Mouse (Mus musculus) megakaryocyte, embryonic 14.5 days (primary cell): ENCODE measurements around the gene Sh3pxd2b. TPM values are rescaled to one million over a fixed set of nuclear protein-coding genes. Genes with fewer than 3 reads are reported as not detected.

Experiments
- H3K27me3 ChIP-seq: replicated peaks from 2 replicates; pipeline ENCODE3; 2012; ENCODE audit warnings: inconsistent platforms
- H3K36me3 ChIP-seq: replicated peaks from 2 replicates; pipeline ENCODE3; 2012; ENCODE audit warnings: low read length, inconsistent platforms, mixed read lengths
- H3K4me1 ChIP-seq: 2 replicates; pipeline ENCODE4 v1.6.1; 2012; ENCODE audit warnings: inconsistent platforms
- H3K4me3 ChIP-seq: replicated peaks from 2 replicates; pipeline ENCODE3; 2012; ENCODE audit warnings: moderate library complexity, mild to moderate bottlenecking, inconsistent platforms
- H3K9me3 ChIP-seq: 2 replicates; pipeline ENCODE4 v1.6.1; 2012; ENCODE audit warnings: inconsistent platforms
- FLI1 ChIP-seq: IDR thresholded peaks from 2 replicates; pipeline ENCODE4 v1.6.1; 2012; ENCODE audit warnings: low read length, inconsistent platforms, mixed read lengths
- GATA1 ChIP-seq: IDR thresholded peaks from 3 replicates; pipeline ENCODE4 v1.6.1; 2012; ENCODE audit warnings: mixed read lengths, low read length, inconsistent platforms, borderline replicate concordance
- polyA plus RNA-seq: library from polyadenylated mRNA; stranded (reverse); fragments of >175 nt; gene quantifications from 2 replicates; pipeline ENCODE4 v1.2.3, GENCODE M21; 2012; ENCODE audit warnings: low replicate concordance; ENCODE audit not compliant: insufficient read depth

Gene Sh3pxd2b
- polyA plus RNA-seq, 1 experiment, result 2.1 TPM

DNA sequence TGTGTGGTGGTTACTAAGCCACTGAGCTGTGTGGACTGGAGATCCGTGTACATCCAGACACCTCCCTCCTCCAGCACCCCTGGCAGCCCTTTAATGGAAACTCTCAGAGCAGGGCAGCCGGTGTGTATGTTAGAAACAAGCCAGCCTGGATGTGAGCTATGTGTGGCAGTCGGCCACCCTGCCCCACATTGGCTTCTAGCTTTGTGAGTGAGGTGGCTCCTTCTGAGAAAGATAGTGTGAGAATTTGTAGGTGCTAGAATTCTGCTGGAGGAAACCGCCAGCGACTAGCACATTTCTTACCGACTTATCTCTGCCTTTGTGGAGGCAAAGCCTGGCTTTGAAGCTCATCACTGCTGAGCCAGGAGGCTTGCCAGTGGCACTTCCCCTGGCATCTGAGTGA, 5.3 kb downstream of the Sh3pxd2b start:
- Histone ChIP-seq H3K36me3 (no peaks in the 10 kb centered on the region), H3K4me1 (peaks cover 73% of the 10 kb centered on the region), H3K27me3 (peaks cover 58% of the 10 kb centered on the region), H3K4me3 (peak overlapping the region; percentile 28), H3K9me3 (peaks cover 5% of the 10 kb centered on the region; the same call in 1 of the 2 replicates)
- no peak for TF ChIP-seq GATA1
- TF ChIP-seq FLI1, result no peak

- no peak for TF ChIP-seq FLI1
- TF ChIP-seq GATA1, result no peak
- peaks cover 67% of the 10 kb centered on the region for H3K4me1 ChIP-seq
These were observed 7.8 kb downstream of the Sh3pxd2b start for GRCm38 (mm10) chr11:32355377-32355776.

GRCm38 (mm10) chr11:32357686-32358085, 10.1 kb downstream of the Sh3pxd2b start:
- H3K4me3 ChIP-seq, result peak overlapping the region; percentile 65
- H3K4me1 ChIP-seq, result peaks cover 75% of the 10 kb centered on the region

More at GRCm38 (mm10) chr11:32355377-32355776, 7.8 kb downstream of the Sh3pxd2b start:
- H3K27me3 ChIP-seq, result peaks cover 40% of the 10 kb centered on the region
- H3K4me3 ChIP-seq, result no peak overlapping the region
- peaks cover 5% of the 10 kb centered on the region; the same call in 1 of the 2 replicates for H3K9me3 ChIP-seq
- no peaks in the 10 kb centered on the region for H3K36me3 ChIP-seq

GRCm38 (mm10) chr11:32358399-32358798, 10.8 kb downstream of the Sh3pxd2b start:
- Histone ChIP-seq H3K9me3 (peaks cover 8% of the 10 kb centered on the region; the same call in 1 of the 2 replicates), H3K4me3 (peak overlapping the region; percentile 38), H3K4me1 (peaks cover 75% of the 10 kb centered on the region), H3K27me3 (peaks cover 23% of the 10 kb centered on the region), H3K36me3 (no peaks in the 10 kb centered on the region)
- TF ChIP-seq FLI1, result no peak
- no peak for TF ChIP-seq GATA1

More at GRCm38 (mm10) chr11:32357686-32358085, 10.1 kb downstream of the Sh3pxd2b start:
- Histone ChIP-seq H3K27me3 (peaks cover 29% of the 10 kb centered on the region), H3K9me3 (peaks cover 8% of the 10 kb centered on the region; the same call in 1 of the 2 replicates), H3K36me3 (no peaks in the 10 kb centered on the region)
- no peak for TF ChIP-seq FLI1

DNA sequence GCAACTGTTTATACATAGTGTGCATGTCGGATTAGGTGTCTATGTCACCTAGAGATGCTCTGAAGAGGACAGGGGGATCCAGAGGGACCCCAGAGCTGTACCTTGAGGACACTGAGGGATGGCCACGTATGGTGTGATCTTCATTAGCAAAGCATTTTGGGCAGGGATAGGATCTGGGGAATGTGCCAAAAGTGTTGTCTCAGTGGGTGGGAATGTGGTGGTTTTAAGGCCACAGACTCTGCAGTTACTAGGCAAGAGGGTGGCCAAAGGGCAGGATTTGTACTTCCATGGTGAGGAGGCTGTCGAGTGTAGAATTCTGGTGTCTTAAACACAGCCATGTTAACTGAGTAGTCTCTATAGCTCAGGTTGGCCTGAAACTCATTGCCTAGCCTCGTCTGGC, 11.9 kb downstream of the Sh3pxd2b start:
- TF ChIP-seq GATA1, result no peak
- no peak for TF ChIP-seq FLI1
- Histone ChIP-seq H3K36me3 (no peaks in the 10 kb centered on the region), H3K9me3 (peaks cover 8% of the 10 kb centered on the region; the same call in 1 of the 2 replicates), H3K4me1 (peaks cover 79% of the 10 kb centered on the region), H3K4me3 (no peak overlapping the region), H3K27me3 (peaks cover 21% of the 10 kb centered on the region)

DNA sequence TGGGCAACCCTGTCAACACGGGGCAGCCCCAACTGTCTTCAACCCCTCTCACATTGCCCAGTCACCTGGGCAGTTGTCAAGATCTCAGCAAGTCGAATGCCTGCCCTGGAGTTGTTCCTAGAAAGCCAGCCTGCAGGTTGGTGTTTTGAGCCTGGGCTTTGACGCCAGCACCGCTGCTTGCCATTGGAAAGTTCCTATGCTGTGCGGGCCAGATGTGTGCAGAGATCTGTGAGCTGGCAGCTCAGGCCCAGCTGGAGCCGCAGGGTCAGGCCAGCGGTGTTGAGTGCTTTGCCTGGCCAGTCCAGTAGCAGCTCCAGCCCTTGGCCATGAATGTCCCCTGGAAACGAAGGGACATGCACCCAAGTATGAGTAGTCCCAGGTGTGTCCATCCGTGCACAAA, 14.2 kb downstream of the Sh3pxd2b start:
- 0 out of 2 replicates have a peak, but pooled peaks cover 3% of the 10 kb centered on the region for H3K9me3 ChIP-seq
- no peaks in the 10 kb centered on the region for H3K36me3 ChIP-seq
- H3K4me3 ChIP-seq, result no peak overlapping the region
- H3K4me1 ChIP-seq, result peaks cover 68% of the 10 kb centered on the region
- TF ChIP-seq FLI1 (no peak), GATA1 (no peak)
- H3K27me3 ChIP-seq, result peaks cover 17% of the 10 kb centered on the region

- TF ChIP-seq GATA1, result no peak
- no peak for TF ChIP-seq FLI1
- H3K9me3 ChIP-seq, result 0 out of 2 replicates have a peak, but pooled peaks cover 3% of the 10 kb centered on the region
- H3K4me1 ChIP-seq, result peaks cover 54% of the 10 kb centered on the region
- H3K27me3 ChIP-seq, result peaks cover 8% of the 10 kb centered on the region
- H3K36me3 ChIP-seq, result no peaks in the 10 kb centered on the region
- H3K4me3 ChIP-seq, result no peak overlapping the region
These were observed 15.6 kb downstream of the Sh3pxd2b start for GRCm38 (mm10) chr11:32363188-32363587.

DNA sequence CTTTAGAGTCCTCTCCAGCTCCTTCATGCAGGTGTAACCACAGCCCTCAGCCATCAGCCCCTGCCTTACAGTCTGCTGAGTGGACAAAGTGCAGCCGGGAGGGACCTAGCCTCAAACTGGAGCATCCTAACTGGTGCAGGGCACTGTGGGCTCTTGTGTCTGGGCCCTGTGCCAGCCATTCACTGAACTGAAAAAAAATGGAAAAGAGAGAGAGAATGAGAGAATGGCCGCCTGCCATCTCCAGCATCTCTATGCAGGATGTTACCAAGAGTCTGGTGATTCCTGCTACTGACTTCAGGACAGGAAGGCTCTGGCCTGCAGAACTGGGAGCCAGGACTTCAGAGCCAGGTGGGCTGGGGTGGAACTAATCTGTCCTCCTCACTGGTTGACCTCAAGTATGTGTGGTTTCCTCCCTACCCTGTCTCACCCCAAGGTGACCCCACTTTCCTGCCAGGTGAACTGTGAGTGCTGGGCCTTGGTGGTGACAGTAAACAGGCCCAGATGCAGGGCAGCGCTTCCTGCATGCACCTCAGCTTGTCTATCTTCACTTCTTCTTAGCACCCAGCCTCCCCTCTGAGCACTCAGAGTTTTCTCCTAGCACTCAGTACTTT, 16.1 kb downstream of the Sh3pxd2b start:
- Histone ChIP-seq H3K9me3 (0 out of 2 replicates have a peak, but pooled peaks cover 3% of the 10 kb centered on the region), H3K36me3 (no peaks in the 10 kb centered on the region), H3K4me3 (no peak overlapping the region), H3K4me1 (peaks cover 51% of the 10 kb centered on the region), H3K27me3 (peaks cover 8% of the 10 kb centered on the region)
- no peak for TF ChIP-seq GATA1
- TF ChIP-seq FLI1, result no peak

DNA sequence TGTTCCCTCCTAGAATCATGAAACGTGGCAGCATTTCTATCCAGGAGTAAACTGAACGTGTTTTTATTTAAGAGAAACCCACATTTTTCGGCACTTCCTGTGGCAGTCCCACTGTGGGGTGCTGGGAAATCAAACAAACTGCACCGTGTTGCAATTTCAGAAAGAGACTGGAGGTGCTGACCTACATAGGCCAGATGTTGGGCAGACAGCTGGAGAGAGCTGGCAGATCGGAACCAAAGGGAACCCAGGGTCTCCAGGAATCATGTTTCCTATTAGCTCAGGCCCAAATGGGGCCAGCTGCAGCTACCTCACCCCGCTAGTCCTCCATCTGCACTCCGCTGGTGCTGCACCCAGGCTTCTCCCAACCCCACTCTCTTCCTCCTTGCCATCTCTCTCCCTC, 16.8 kb downstream of the Sh3pxd2b start:
- Histone ChIP-seq H3K4me3 (no peak overlapping the region), H3K36me3 (no peaks in the 10 kb centered on the region), H3K27me3 (peaks cover 8% of the 10 kb centered on the region), H3K9me3 (0 out of 2 replicates have a peak, but pooled peaks cover 3% of the 10 kb centered on the region), H3K4me1 (peaks cover 56% of the 10 kb centered on the region)
- TF ChIP-seq FLI1 (no peak), GATA1 (no peak)

- Histone ChIP-seq H3K4me1 (peaks cover 47% of the 10 kb centered on the region), H3K9me3 (0 out of 2 replicates have a peak, but pooled peaks cover 2% of the 10 kb centered on the region), H3K27me3 (peaks cover 5% of the 10 kb centered on the region), H3K4me3 (no peak overlapping the region), H3K36me3 (no peaks in the 10 kb centered on the region)
- no peak for TF ChIP-seq GATA1
- TF ChIP-seq FLI1, result no peak
These were observed 17.9 kb downstream of the Sh3pxd2b start for GRCm38 (mm10) chr11:32365498-32365897.

GRCm38 (mm10) chr11:32367056-32367455, 19.4 kb downstream of the Sh3pxd2b start:
- Histone ChIP-seq H3K27me3 (peaks cover 6% of the 10 kb centered on the region), H3K9me3 (no peaks in the 10 kb centered on the region), H3K4me1 (peaks cover 32% of the 10 kb centered on the region), H3K36me3 (no peaks in the 10 kb centered on the region), H3K4me3 (no peak overlapping the region)
- TF ChIP-seq FLI1, result no peak
- TF ChIP-seq GATA1, result no peak
